Mouse (Mus musculus) megakaryocyte progenitor cell, adult 5-6 weeks (primary cell): ENCODE measurements around the gene Zfp444. TPM values are rescaled to one million over a fixed set of nuclear protein-coding genes. Genes with fewer than 3 reads are reported as not detected.
"Not testable (repeated sequence)": the region's sequence is repeated elsewhere in the genome, so short reads cannot be mapped to it uniquely, and the experiment has no call there.

ENCODE experiments used
- ATAC-seq: replicated peaks from 2 replicates; pipeline ENCODE4 v1.8.0; 2016; ENCODE audit warnings: mild to moderate bottlenecking, moderate TSS enrichment, inconsistent platforms; ENCODE audit not compliant: poor library complexity
- total RNA-seq, 2 experiments: library from RNA; stranded (forward) in 1 of 2; stranded (reverse) in 1 of 2; fragments of 157-497, 149-512 nt in 1 of 2; fragments of 200-1000 nt in 1 of 2; gene quantifications; 2 replicates each; pipeline versions ENCODE4 v1.2.3 to v1.2.4; 2015 to 2017

The Zfp444 gene
- total RNA-seq, 2 experiments from 2014 or later, result 4.1 to 20.9 TPM

DNA sequence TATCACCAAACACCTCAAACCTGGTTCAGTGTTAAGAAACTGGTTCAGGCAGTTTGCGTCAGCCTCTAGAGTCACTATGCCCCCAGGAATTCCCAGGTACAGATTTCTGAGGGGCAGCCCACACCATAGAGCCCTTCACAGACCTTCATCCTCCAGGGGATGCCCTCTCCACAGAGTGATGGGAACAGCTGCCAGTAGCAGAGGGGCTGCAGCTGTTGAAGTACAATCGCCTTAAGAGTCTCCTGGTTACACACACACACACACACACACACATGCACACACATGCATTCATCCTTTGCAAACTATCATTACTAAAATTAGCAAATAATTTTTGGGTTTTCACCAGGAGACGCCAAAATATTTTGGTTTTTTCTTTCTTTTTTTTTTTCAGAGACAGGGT is 12.4 kb upstream of the Zfp444 start:
- ATAC-seq, result no peak

DNA sequence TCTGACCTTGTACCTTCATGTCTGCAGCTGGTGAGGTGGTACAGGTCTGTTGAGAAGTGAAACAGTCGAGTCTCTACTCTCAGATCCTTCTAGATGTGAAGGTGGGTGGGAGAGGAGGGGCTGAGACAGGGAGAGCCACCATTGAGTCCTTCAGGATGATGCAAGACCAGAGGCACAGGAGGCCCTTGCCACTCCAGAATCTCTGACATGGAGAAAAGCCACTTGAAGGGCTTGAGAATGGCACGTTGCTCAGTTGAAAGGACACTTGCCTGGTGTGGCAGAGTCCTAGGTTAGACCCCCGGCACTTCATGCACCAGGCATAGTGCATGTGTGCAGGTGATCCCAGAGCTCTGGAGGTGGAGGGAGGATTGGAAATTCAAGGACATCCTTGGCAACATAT is 10.5 kb upstream of the Zfp444 start:
- ATAC-seq, result no peak

DNA sequence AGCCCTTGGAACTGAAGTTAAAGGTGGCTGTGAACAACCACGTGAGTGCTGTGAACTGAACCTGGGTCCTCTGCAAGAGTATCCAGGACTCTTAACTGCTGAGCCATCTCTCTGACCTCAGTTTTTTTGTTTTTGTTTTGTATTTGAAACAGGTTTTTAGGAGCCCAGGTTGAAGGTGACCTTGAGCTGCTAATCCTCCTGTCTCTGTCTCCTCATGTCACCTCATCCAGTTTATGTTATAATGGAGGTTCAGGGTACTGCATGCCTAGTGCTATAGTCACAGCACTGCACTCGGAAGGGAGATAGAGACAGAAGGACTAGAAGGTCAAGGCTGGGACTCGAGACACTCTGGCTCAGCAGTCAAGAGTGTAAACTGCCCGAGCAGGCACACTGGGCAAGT is 9.9 kb upstream of the Zfp444 start:
- ATAC-seq, result no peak

DNA sequence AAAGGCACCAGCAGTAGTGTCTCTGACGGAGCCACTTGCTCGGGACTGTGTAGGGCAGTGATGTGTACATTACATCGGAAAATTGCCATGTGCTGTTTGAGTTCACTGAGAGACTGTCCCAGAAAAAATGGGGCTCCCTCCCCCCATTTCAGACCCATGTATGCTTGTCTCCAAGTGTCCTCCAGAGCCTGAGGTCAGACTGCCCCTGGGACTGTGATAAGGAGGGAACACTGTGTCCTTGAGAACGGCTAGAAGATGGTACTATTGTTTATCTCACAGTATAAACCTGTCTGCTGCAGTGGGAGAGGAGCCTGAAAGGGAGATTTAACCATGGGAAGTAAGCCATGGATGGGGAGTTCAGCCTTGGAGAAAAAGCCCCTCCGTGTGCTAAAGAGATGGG is 7.4 kb upstream of the Zfp444 start:
- ATAC-seq, result no peak

DNA sequence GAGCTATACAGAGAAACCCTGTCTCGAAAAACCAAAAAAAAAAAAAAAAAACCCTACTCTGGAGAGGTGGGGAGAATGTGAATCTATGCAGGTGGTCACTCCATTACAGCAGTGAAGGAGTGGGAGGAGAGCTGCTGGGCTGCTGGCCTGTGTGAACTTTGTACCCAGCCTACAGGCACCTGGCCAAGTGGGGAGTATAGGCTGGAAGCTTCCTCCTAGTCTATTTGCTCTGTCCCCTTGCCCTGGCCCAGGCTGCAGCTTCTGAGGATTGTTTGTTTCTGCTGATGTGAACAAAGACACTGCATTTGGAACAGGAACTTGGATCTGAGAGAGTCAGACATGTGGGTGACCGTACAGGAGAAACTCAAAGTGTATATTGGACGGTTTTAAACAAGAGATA is 2.6 kb upstream of the Zfp444 start:
- no peak for ATAC-seq

DNA sequence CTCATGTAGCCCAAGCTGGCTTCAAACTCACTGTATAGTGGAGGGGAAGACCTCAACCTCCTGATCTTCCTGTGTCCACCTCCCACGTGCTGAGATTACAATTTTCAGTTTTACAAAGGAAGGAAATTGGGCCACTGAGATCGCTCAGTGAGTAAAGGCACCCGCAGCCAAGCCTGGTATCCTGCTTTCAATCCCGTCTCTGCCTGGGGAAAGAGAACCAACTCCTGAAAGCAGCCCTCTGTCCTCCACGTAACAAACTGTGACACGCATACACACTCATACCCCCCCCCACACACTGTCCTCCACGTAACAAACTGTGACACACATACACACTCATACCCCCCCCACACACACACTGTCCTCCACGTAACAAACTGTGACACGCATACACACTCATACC is 1.6 kb upstream of the Zfp444 start:
- ATAC-seq, result no peak

DNA sequence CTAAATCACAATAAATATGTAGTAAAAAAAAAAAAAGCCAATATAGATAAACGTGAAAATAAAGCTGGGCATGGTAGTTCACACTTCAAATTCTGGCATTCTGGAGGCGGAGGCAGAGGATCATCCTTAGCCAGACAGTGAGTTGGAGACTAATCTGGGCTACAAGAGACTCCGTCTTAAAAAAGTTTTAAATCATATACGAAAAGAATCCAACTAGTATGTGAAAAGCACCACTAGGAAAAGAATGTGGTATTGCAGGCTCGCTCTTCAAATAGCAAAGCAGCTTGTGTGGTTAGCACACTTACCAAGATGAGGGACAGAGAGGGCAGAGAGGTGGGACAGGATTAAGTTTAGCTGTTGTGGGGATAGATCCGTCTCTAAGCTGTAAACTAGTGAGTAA is 1.2 kb upstream of the Zfp444 start:
- ATAC-seq, result no peak

DNA sequence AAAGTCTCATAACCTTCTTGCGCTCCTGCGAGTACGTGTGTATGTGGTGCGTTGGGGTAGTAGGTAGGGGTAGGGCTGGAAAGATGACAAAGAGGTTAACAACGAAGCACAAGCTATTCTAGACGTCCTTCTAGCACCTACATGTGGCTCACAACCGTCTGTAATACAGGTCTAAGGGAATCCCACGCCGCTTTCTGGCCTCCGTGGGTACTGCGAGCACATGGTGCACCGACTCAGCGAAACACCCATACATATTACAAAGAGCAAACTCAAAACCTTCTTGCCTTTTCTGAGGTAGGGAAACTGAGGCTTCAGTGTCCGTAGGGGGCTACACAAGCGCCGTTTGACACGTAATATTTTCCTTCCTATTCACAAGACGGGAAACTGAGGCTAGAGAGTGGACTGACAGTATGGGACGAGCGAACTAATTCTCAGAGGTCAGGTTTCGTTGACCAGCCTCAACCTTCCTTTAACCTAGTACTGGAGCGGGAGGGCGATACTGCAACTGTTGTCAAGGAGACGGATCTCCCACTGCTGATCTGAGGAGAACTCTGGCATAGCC is 501 bp upstream of the Zfp444 start:
- ATAC-seq, result peak; percentile 51

DNA sequence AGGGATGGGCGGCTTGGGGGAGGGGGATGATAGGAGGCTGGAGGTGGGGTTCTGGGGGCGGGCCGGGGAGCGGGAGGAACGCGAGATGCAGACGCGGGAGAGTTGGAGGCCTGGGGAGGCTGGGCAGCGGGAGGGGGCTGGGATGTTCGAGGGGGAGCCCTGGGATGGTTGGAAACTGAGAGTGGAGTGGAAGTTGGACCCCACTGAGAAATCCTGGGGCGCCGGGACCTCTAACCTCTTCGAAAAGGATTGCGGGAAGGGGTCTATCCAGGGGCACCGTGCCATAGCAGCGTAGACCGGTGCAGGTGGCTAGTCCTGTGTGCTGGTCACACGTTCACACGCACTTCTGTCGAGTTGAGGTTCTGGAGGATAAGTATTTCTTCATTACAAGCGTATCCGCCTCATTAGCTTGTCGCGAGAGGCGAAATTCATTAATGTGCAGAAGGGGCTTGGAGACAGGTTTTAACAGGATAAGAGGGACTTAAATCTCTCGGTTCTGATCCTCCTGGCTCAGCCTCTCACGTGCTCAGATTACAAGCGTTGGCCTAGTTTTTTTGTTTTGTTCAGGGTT is 733 bp downstream of the Zfp444 start:
- peak; percentile 3 for ATAC-seq

DNA sequence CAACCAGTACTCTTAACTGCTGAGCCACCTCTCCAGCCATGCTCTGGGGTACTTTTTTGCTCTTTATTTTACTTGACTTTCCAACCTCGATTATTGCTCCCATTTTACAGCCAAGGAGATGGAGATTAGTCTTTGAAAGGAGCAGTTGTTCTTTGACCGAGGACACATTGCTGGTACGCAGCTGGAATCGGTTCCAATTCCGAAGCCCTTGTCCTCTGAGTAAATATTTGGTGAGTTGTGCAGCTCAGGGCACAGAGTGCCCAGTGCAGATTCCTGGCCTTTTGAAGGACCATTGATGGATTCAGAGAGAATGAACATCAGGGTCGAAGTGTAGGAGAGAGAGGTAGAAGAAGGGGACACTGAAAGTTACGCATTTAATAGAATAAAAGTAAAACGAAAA is 1.8 kb downstream of the Zfp444 start:
- ATAC-seq, result no peak

DNA sequence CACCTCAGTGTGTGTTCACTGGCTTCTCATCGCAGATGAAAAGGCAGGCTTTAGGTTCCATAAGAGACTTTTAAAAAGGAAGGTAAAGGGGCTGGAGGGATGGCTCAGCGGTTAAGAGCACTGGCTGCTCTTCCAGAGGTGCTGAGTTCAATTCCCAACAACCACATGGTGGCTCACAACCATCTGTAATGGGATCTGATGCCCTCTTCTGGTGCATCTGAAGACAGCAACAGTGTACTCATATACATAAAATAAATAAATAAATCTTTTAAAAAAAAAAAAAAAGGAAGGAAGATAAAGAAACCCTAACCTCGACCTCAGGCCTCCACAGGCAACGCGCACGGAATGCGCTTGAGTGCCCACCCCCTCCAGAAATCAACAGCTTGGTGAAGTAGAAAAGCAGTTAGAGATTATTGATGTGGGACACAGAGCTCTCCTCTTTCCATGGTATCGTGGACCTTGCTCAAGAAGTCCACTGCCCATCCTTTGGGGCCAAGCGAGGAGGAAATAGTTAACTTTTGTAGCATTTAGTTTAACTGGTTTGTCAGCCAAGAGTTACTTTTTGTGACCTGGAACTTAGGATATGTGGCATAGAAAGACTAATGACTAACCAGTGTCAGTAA is 2.5 kb downstream of the Zfp444 start:
- not testable (repeated sequence) for ATAC-seq

DNA sequence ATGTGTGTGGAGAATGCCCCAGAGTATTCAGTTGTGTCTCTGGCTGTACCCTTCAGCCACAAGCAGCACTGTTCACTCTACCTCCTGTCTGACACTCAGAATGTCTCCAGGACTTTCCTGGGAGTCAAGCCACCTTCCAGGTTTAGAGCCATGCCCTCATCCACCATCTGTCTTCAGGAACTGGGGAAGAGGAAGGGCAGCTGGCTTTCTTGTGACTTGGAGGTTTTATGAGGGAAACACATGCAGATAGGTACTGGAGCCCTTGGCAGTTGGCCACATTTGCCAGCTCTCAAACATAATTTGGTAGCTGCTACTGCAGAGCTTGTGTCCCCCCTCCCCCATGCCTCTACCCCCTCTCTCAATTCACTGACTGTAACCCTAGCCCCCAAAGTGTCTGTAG is 7.0 kb downstream of the Zfp444 start:
- ATAC-seq, result no peak

DNA sequence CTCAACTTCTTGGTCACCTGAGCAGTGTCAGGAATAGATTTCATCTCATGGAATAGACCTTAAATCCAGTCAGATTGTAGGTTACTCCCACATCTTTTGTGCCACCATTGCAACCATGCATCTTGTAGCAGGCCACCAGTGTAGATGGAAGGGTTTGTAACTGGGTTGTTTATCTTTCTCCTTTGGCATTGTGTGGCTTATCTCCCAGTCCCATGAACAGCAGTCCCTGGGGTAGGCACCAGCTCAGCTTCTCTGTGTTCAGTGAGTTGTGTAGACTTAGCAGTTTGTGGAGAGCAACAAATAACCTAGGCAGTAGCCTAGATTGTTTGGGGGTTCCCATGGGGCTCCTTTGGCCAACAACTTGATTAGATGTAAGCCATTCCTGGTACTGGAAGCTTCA is 10.9 kb downstream of the Zfp444 start:
- ATAC-seq, result peak; percentile 62

DNA sequence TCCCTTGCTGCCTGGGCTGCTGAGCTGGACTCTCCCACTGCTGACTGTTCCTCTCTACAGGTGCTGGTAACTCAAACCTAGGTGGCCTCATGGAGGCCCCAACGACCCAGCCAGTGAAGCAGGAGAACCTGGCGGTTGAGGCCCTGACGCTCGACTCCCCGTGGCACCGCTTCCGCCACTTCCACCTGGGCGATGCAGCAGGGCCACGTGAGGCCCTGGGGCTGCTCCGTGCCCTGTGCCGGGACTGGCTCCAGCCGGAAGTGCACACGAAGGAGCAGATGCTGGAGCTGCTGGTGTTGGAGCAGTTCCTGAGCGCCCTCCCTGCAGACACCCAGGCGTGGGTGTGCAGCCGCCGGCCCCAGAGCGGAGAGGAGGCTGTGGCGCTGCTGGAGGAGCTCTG is 11.8 kb downstream of the Zfp444 start:
- ATAC-seq, result no peak

DNA sequence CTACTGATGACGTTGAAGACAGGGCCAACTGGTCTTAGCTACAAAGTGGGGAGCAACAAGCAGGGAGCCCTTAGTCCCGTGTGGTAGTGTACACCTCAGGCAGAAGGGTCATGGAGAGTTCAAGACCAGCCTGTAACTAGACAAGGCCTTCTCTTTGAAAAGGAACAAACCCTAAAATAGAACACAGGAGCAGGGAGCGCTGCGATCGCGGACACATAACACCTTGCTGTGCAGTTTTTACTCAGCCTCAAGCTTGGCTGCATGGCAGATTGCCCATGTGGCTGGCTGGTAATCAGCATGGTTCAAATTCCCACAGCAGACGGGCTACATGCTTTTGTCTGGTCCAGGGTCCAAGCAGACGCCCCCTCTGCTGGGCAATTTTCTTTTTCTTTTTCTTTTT is 12.5 kb downstream of the Zfp444 start:
- no peak for ATAC-seq

DNA sequence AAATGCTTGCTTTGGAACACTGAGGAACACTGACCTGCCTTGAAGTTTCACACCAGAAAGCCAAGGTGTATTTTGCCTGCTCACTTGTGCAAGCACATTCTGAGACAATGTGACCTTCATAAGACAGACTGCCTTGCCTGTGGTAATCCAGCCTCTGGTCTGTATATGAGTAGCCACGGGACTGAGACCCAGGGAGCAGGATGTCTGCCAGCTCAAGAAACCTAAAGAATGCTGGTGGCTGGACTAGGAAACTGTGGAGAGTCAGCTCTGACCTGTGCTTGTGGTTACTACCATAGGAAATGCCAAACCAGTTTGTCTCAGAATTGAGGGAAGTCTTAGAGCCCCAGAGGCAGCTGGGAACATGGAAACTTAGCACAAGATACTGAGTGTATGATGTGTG is 13.4 kb downstream of the Zfp444 start:
- no peak for ATAC-seq

DNA sequence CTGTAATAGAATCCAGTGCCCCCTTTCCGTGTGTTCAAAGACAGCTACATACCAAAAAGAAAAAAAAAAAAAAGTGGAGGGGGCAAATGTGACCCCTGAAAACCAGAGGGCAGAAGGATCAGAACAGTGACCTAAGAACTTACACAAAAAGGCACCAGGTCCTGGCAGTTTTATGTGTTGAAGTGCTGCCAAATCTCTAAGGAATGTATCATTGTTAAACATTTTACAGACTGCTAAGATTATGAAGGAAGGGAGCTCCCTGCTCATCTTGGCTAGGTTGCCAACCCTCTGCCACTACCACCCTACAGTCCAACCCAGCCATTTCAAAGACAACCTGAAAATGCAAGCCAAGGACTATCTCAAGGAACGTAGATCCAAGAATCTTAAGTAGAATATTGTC is 14.2 kb downstream of the Zfp444 start:
- ATAC-seq, result no peak

DNA sequence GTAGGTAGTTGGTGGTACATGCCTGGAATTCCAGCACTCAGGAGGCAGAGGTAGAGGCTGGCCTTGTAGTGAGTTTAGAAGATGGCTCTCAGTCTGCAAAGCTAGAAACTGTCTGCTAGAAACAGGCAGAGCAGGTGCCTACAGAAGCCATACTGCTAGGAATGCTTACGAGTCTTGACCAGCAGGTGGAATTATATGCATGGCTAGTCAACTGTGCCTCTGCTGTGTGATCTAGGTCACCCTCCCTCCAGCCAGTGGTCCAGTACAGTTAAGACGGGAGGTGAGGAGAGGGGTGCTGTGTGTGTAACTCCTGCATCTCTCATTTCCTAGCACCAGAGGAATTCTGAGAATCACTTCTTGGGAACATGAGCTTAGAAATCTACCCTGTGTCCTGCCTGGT is 14.7 kb downstream of the Zfp444 start:
- ATAC-seq, result no peak

DNA sequence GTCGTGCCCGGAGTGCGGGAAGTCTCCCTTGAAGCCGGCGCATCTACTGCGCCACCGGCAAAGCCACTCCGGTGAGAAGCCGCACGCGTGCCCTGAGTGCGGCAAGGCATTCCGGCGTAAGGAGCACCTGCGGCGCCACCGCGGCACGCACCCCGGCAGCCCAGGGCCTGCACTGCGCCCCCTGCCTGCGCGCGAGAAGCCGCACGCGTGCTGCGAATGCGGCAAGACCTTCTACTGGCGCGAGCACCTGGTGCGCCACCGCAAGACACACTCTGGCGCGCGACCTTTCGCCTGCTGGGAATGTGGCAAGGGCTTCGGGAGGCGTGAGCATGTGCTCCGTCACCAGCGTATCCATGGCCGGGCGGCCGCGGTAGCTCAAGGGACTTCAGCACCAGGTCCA is 17.5 kb downstream of the Zfp444 start:
- ATAC-seq, result no peak

DNA sequence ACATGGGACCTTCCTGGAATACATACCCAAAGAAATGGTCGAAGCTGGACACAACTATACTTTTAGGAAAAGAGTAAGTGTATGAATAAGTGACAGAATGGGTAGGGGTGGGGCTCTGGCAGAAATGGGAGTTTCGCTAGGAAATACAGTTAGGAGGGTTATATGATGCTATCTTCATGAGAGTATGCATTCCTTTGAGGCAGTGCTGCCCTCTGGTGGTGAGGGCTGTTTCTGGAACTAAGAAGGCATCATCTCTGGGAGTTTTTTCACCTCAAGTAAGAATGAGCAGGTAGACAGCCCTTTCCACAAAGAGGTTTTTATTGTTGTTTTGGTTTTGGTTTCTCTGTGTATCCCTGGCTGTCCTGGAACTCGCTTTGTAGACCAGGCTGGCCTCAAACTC is 19.4 kb downstream of the Zfp444 start:
- ATAC-seq, result peak; percentile 80

DNA sequence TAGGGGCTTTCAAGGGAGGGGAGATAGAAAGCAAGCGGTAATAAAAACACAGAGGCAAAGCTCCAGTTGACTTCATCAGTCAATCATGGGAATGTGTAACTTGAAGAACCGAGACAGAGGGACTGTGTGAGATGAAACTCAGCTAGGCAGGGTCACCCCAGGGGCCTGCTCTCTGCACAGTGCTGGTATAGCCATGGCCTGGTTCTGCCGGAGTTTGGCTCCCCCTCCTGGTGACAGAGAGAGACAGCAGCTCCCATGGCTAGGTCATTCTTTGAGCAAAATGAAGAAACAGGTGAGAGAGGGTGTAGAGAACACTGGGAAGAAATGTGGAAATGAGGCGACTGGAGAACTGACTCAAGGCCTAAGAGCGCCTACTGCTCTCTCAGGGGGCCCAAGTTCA is 22.1 kb downstream of the Zfp444 start:
- peak; percentile 81 for ATAC-seq

DNA sequence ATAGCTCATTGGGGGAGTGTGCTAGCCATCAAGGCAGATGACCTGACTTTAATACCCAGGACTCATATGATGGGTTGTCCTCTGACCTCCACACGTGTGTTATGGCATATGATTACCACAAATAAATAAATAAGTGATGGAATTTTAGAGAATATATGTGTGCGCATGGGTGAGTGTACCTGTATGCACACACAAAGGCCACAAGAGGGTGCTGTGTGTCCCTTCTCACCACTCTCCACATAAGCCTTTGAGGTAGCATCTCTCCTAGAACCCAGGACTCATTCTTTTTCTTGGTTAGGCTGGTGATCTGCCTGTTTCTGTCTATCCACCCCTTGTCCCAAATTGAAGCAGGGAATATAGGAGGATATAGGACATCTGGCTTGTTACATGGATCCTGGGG is 23.8 kb downstream of the Zfp444 start:
- ATAC-seq, result peak; percentile 56

DNA sequence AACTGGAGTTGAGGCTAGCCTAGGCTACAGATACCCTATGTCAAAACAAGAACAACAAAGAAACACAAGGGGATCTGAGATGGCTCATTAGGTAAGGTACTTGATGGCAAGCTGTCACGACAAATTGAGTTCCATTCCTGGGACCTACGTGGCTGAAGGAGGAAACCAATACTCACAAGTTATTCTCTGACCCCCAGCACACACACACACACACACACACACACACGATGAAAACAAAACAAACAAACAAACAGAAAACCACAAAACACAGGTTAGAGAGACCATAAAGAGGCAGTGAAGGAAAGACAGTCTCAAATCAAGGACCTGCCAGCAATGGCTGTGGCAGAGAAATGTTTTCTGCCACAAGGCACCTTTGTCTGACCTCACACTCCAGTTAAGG is 24.8 kb downstream of the Zfp444 start, which contains the start of gene Galp:
TSS of gene Galp (plus strand) at position 301 of the 400 bp plus-strand sequence.
- ATAC-seq, result no peak
